Mouse (Mus musculus) E14TG2a.4 (cell line): ENCODE measurements around the gene Tldc2.

ENCODE experiments used
- H3K27me3 ChIP-seq: 2 replicates; pipeline ENCODE4 v1.6.1; 2014; ENCODE audit warnings: low read length, control low read depth; ENCODE audit not compliant: insufficient read depth
- H3K36me3 ChIP-seq: 2 replicates; pipeline ENCODE4 v1.6.1; 2014; ENCODE audit warnings: low read length, control low read depth; ENCODE audit not compliant: insufficient read depth
- H3K4me1 ChIP-seq: replicated peaks from 2 replicates; pipeline ENCODE4 v1.6.1; 2014; ENCODE audit warnings: low read depth, low read length, control low read depth
- H3K4me3 ChIP-seq: replicated peaks from 2 replicates; pipeline ENCODE4 v1.5.1; 2014; ENCODE audit warnings: mild to moderate bottlenecking, low read length
- H3K9me3 ChIP-seq: 2 replicates; pipeline ENCODE4 v1.6.1; 2014; ENCODE audit warnings: low read length, control low read depth
- CTCF ChIP-seq: conservative IDR thresholded peaks from 2 replicates; pipeline ENCODE4 v1.5.1; 2014; ENCODE audit warnings: low read length
- NANOG ChIP-seq: IDR thresholded peaks from 2 replicates; pipeline ENCODE4 v1.6.1; 2014; ENCODE audit warnings: borderline replicate concordance, low read length, mixed read lengths
- POU5F1 ChIP-seq: IDR thresholded peaks from 2 replicates; pipeline ENCODE4 v1.6.1; 2014; ENCODE audit warnings: low read length, borderline replicate concordance

Gene Tldc2

DNA sequence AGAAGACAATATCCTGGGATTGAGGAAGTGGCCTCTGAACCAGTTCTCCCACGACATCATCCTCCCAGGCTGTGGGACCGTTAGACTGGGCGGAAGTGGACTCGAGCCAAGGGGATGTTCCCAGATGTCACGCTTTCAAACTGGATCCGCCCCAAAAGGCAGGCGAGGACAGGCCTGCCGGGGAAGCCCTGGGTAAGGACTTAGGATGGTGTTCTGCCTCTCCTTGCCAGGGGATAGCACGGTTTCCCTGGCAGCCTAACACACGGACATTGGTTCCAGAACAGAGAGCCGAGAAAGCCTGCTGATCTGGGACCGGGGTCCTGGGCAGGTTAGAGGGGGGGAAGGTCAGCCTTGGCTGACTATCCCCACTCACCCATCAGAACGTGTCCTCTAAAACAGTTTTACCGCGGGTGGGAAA is 9.2 kb upstream of the Tldc2 start:
- Histone ChIP-seq H3K4me3 (peak overlapping the region; percentile 87), H3K9me3 (no peaks in the 10 kb centered on the region), H3K4me1 (peaks cover 33% of the 10 kb centered on the region), H3K27me3 (peaks cover 64% of the 10 kb centered on the region), H3K36me3 (peaks cover 4% of the 10 kb centered on the region; the same call in 1 of the 2 replicates)
- TF ChIP-seq NANOG: no peak
- TF ChIP-seq POU5F1: no peak
- no peak for TF ChIP-seq CTCF

DNA sequence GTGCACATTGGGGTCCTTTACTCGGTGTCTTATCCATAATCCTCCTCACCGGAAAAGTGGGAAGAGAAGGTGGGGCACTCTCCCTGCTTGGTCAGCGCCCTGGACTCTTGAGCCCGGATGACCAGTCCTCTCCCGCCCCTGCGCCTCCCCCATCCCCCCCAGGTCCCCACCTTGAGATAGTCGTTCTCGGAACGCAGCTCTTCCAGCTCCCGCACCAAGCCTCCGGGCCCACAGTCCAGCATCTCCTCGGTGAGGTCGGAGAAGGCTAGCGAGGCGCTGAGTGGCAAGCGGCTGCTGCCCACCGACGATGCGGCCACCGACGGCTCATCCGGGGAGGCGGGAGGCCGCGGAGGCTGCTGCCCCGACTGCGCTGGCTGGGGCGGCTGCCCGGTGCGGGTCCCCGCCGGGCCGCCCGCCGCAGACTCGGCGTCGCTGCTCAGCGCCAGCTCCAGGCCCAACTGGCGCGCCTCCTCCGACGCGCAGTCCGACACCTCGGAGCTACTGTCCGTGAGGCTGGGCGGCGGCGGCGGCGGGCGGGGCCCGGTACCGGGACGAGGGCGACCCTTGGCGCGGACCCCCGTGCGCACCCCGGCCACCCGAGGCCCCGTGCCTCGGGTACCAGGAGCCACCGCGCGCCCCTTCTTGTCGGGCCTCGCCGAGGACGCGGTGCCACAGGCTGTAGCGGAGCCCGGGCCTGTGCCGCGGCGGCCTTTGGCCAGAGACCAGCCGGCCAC is 8.6 kb upstream of the Tldc2 start:
- H3K4me1 ChIP-seq: peaks cover 31% of the 10 kb centered on the region
- peaks cover 69% of the 10 kb centered on the region for H3K27me3 ChIP-seq
- H3K36me3 ChIP-seq: peaks cover 4% of the 10 kb centered on the region; the same call in 1 of the 2 replicates
- H3K9me3 ChIP-seq: no peaks in the 10 kb centered on the region
- H3K4me3 ChIP-seq: peak overlapping the region; percentile 87
- TF ChIP-seq POU5F1: no peak
- no peak for TF ChIP-seq NANOG
- no peak for TF ChIP-seq CTCF

DNA sequence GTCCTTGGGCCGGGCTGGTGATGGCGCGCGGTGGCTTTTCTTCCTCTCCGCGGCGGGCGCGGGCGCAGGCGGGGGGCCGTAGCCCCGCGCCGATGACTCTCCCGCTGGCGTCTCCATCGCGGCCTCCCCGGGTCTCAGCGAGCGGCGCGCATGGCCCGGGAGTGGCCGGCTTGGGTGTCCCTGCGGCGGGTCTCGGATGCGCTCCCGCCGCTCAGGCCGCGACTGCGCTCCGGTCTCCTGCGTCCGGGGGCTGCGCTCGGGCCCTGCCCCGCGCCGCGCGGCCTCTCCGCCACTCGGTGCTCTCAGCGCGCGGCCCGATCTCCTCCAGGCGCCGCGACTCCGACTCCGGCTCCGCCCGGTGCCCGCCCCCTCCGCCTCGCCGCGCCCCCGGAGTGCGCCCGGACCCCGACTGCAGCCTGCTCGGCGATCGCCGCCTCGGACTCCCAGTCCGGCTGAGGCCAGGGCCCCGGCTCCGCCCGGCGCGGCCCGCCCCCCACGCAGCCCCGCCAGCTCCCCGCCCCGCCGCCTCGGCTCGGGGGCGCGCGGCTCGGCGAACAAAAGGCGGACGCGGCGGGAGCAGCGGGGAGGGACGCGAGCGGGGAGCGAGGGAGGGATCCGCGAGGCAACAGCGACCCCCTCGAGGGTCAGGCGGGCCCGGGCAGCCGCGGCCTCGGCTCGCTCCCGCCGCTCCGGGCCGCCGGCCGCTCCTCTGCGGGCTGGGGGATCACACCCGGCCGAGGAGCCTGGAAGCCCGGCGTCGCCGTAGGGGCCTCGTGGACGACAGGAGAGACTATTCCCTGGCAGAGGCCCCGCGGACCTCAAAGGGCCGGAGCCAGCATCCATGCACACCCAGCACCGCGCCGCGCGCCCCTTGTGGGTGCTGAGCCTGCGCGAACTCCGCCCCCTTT is 7.8 kb upstream of the Tldc2 start, which contains the start of gene Soga1:
TSS of gene Soga1 (minus strand) at position 462 of the 908 bp plus-strand sequence.
- TF ChIP-seq CTCF (no peak), NANOG (no peak), POU5F1 (no peak)
- peaks cover 26% of the 10 kb centered on the region for H3K4me1 ChIP-seq
- peaks cover 4% of the 10 kb centered on the region; the same call in 1 of the 2 replicates for H3K36me3 ChIP-seq
- peak within 1 kb of the TSS; percentile 87 for H3K4me3 ChIP-seq
- no peaks in the 10 kb centered on the region for H3K9me3 ChIP-seq
- peaks cover 72% of the 10 kb centered on the region for H3K27me3 ChIP-seq

DNA sequence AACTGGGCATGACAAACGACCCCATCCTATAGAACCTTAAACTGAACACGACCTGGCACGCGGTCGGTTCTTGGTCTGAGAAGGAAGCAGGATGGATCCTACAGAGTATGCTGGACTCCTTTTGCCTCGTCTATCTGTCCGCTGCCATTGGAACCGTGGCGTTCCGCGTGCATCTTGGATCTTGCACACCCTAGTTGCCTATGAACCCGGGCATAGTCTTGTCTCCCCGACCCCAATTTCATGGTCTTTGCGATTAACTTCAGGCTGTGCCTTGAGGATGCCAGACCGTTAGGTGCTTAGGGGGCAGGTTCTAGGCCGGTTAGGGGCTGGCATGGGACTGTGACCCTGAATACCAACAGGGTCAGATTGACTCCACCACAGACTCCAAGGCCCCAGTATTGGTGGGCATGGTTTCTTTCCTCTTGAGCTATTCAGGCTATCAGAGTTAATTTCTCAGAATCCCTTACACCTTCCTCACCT is 7.1 kb upstream of the Tldc2 start:
- H3K4me1 ChIP-seq: peaks cover 21% of the 10 kb centered on the region
- H3K27me3 ChIP-seq: peaks cover 78% of the 10 kb centered on the region

DNA sequence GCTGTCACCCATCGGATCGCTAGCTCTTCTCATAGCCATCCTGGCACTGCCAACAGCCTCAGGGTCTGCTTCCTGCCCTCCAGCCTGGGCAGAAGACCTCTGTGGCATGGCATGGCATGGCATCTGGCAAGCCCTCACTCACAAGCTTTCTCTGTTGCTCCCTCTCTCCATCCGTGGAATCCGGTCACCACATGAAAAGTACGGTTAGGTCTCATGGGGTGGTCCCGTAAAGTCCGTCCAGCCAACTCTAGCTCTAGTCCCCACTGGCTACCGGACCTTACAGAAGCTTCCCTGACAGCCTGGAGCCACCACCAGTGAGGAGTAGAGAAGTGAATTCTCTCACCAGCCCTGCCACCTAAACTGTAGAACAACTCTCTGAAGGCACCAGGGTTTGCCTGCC is 5.5 kb upstream of the Tldc2 start:
- H3K4me3 ChIP-seq: no peak overlapping the region
- H3K36me3 ChIP-seq: peaks cover 4% of the 10 kb centered on the region; the same call in 1 of the 2 replicates
- TF ChIP-seq NANOG (no peak), CTCF (no peak), POU5F1 (no peak)
- H3K4me1 ChIP-seq: peaks cover 27% of the 10 kb centered on the region
- no peaks in the 10 kb centered on the region for H3K9me3 ChIP-seq
- peaks cover 76% of the 10 kb centered on the region for H3K27me3 ChIP-seq

More for the DNA sequence above, 7.1 kb upstream of the Tldc2 start:
- H3K4me3 ChIP-seq: peak overlapping the region; percentile 87
- H3K36me3 ChIP-seq: peaks cover 4% of the 10 kb centered on the region; the same call in 1 of the 2 replicates
- TF ChIP-seq NANOG: no peak
- TF ChIP-seq CTCF: no peak
- no peak for TF ChIP-seq POU5F1
- no peaks in the 10 kb centered on the region for H3K9me3 ChIP-seq

DNA sequence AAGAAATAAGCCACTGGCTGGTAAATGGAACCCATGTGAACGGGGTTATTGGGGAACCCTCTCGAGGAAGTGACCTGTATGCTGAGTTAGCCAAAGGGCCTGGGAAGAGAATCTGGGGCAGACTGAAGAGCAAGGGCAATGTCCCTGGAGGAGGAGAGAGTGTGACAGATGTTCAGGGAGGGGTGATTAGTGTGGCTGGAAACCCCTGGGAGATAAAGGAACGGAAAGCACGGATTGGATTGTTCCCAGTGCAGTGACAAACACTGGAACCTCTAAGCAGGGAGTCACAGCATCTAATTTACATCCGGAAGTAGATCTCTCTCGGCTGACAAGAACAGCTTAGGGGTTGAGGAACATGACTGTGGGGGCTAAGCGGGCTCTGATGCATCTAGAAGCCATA is 4.9 kb upstream of the Tldc2 start:
- Histone ChIP-seq H3K4me1 (peaks cover 27% of the 10 kb centered on the region), H3K4me3 (no peak overlapping the region), H3K27me3 (peaks cover 76% of the 10 kb centered on the region), H3K9me3 (no peaks in the 10 kb centered on the region), H3K36me3 (peaks cover 4% of the 10 kb centered on the region; the same call in 1 of the 2 replicates)
- TF ChIP-seq CTCF (no peak), NANOG (no peak), POU5F1 (no peak)

DNA sequence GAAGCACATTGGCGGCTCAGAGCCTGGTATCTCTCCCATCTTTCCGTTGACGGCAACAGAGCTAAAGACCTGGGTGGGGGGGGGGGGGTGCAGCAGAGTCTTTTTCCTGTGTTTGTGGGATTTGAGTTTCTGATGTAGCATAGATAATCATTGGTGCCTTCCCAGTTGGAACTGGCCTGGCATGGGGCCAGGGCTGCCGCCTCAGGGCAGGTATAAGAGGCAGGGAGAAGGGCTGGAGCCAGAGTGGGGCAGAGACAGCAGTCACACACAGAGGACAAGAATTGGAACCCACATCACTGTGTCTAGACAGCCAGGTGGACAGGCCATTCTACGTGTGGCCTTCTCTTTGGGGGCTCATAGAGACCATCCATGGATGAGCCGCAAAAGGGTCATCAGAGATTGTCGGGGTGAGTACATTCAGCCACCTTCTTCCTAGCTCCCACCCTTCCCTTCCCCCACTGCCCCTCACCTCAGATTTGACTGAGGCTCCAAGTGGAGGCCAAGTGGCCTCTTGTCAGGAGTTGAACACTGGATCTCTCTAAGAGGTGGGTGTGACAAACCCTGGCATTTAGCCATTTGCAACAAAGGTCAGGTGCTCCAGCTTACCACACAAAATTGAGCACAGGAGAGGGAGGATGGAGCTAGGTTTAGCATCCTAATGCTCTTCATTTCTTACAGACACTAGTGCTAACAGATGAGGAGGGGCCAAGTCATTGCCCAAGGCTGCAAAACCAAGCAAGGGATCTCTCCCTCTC is 1.8 kb upstream of the Tldc2 start:
- Histone ChIP-seq H3K4me3 (no peak overlapping the region), H3K27me3 (peaks cover 78% of the 10 kb centered on the region), H3K4me1 (peaks cover 12% of the 10 kb centered on the region), H3K36me3 (no peaks in the 10 kb centered on the region), H3K9me3 (no peaks in the 10 kb centered on the region)
- TF ChIP-seq CTCF (no peak), NANOG (no peak), POU5F1 (no peak)
